Mouse (Mus musculus): ENCODE results near the gene Plxnb1.

DNA sequence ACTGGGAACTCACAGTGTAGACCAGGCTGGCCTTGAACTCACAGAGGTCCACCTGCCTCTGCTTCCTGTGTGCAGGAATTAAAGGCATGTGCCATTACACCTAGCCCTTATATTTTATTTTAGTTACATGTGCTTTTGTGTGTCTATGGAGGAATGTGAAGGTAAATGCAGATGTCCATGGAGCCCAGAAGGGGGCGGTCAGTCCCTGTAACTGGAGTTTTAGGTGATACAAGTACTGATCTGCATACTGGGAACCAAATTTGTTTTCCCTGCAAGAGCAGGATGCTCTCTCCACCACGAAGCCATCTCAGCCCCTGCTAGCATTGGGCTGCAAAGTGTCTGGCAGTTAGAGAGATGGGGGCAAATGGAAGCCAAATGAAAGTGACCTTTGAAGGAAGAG, 10.3 kb upstream of the Plxnb1 start:
- TF ChIP-seq POLR2A (IDR thresholded peaks at IDR 0.05; ENCODE audit: insufficient read depth, low read depth, low read length) (no peak), CTCF (IDR thresholded peaks at IDR 0.05) (peak; percentile 60), EP300 (IDR thresholded peaks at IDR 0.05; ENCODE audit: insufficient read depth, low read depth, low read length) (no peak)
